Mouse (Mus musculus) thymus, adult 2 months (tissue): ENCODE measurements around the gene Tbc1d12.

Source experiments
- CTCF ChIP-seq: fragments of 200-500 bp; IDR thresholded peaks from 2 replicates; pipeline ENCODE4 v1.5.1; 2012; ENCODE audit warnings: mild to moderate bottlenecking, control low read depth, low read length, moderate library complexity, borderline replicate concordance; ENCODE audit not compliant: control insufficient read depth, poor library complexity, insufficient read depth; ENCODE audit errors: extremely low read depth
- POLR2A ChIP-seq: fragments of 200-500 bp; IDR thresholded peaks from 2 replicates; pipeline ENCODE4 v1.6.1; 2012; ENCODE audit warnings: mild to moderate bottlenecking, low read length, control low read depth, moderate library complexity; ENCODE audit not compliant: control insufficient read depth, poor library complexity, insufficient read depth; ENCODE audit errors: extremely low read depth

- no peak for TF ChIP-seq CTCF
- no peak for TF ChIP-seq POLR2A
Observed at GRCm38 (mm10) chr19:38858224-38858623, 21.8 kb downstream of the Tbc1d12 start.
